Mouse (Mus musculus): ENCODE data around the gene Gm28308. TPM values are rescaled to one million over a fixed set of nuclear protein-coding genes. Genes with fewer than 3 reads are reported as not detected.
A peak's percentile ranks its signal among the peaks of the same experiment; 100 is the strongest.

The Gm28308 gene
- polyA plus RNA-seq (2015; fragmentation: Nextera tagmentation; extraction: Ambion mirVana) = not detected in 2 replicates

DNA sequence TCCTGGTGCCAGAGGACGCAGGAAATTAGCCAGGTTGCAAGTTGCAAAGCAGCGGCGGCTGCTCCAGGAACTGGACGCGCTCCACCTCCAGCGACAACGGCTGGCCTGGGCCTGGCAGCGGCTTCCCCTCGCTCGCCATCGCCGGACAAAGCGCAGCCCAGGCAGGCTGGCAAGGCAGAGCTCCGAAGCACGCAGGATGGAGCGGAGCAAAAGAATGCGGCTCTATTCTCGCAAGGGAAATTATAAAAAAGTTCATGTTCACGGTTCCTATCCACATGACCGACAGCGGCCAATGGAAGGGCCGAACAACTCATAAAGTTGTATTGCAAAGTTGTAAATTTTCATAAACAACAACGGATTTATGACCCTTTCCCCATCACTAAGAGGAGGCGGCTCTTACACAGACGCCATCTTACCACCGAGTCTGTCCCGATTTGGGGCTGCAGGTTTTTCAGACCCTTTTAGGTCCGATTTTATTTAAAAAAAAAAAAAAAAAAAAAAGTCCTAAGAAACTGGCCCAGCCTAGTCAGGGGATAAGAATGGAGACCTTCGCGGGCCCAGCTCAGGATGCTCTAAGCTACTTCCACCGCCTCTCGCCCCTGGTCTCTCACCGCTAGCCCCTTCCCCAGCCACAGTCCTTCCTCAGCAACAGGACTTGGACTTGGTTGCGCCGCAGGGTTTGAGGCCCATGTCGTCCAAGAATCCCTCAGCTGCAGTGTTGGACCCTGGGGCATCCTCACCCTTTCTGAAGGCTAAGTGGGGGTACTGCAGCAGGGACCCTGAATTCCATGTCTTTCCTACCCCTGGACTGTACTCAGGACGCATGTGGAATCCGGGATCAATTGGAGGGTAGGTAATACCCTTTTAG lies at the start of gene Gm28308, which contains the start of gene Hoxa3:
TSS of gene Gm28308 (minus strand) at position 221 of the 868 bp plus-strand sequence.
TSS of gene Hoxa3 (minus strand) at position 218 of the 868 bp plus-strand sequence.
- Histone ChIP-seq H3K9ac (no peak within 1 kb of the TSS), H3K36me3 (replicated peaks) (no peaks in the 10 kb centered on the region), H3K4me3 (replicated peaks) (peak within 1 kb of the TSS; percentile 37), H3K4me2 (peak within 1 kb of the TSS; percentile 46), H3K4me1 (replicated peaks) (peaks cover 17% of the 10 kb centered on the region; the same call in 1 of the 2 replicates), H3K27ac (replicated peaks) (no peak within 1 kb of the TSS), H3K27me3 (peaks cover 100% of the 10 kb centered on the region), H3K9me3 (replicated peaks) (no peaks in the 10 kb centered on the region)
- ATAC-seq (ENCODE audit: insufficient read depth) = no peak
- 4% methylated on average over 38 of the region's 38 CpGs for WGBS (ENCODE audit: insufficient replicate concordance)

DNA sequence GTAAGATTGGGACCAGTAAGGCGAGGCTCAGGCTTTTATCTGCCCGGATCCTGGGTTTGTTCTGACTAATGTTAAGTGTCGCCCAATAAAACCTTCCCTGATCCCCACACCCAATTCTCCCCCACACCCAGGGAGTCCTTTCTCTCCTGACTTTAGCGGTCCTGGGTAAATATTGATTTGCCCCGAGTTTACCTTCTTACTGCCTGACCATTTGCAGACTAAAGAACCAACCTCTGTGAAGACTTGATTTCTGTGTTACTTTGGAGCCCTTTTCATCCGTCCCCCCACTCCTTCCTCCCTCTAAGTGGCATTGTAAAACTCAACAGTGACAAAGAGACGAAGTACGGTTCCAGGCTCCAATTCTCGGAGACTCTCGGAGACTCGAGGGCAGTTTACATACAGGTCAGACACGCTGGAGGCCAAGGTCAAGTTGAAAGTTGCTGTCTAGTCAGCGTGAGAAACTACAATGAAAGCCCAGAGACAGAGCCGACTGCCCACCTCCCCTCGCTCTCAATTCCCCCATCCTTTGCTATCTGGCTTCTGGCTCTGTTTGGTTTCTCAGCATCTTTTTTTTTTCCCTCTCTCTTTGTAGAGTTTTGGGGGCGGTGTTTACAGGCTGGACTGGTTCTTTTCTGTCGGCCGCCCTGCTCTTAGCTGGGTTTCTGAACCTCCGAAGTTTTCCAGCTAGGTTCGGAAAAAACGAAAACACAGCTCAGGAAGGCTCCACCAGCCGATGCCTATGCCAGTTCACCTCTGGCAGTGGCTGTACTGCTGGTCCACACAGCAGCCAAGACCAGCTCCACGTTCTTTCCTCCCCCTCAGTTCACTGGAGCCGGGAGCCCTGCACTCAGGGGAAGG lies 49.6 kb upstream of the Gm28308 start:
- ATAC-seq (ENCODE audit: insufficient read depth) = no peak
- Histone ChIP-seq H3K27ac (replicated peaks) (no peak overlapping the region), H3K4me2 (no peak overlapping the region), H3K9me3 (replicated peaks) (no peaks in the 10 kb centered on the region), H3K36me3 (replicated peaks) (no peaks in the 10 kb centered on the region), H3K9ac (no peak overlapping the region), H3K27me3 (peaks cover 97% of the 10 kb centered on the region), H3K4me1 (replicated peaks) (peaks cover 5% of the 10 kb centered on the region; the same call in 1 of the 2 replicates), H3K4me3 (replicated peaks) (no peak overlapping the region)
- 1% methylated on average over 24 of the region's 24 CpGs for WGBS (ENCODE audit: insufficient replicate concordance)

DNA sequence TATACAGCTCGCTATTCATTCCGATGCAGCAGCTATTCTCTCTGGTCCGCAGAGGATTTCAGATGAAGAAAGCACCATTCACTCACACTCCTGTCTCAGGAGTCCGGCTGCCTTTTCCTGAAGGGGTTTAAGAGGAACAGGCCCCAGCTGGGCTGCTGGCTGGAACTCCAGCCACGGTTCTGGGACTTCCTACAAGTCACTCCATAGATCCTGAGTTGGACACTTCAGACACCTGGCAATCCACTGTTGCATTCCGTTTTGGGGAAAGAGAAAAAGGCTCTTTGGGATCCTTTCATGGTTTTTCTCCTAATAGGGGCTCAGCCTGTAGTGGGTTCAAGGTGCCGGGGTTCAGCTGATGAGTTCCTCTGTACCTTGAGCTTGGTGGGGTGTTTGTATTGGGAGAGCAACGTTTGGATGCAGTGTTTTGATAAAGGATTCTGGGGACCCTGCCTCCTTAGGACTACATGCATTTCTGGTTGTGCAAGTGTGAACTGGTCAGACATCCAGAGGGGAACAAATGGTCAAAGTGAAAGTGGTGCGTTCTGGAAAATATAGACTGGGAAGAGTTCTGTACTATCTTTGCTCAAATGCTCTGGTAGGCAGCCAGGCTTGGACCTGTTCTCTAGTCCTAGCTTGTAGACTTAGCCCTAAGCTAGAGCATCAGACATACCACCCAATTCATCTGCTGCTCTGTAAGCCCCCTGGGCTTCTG lies 48.8 kb upstream of the Gm28308 start:
- 4% methylated on average over 9 of the region's 9 CpGs for WGBS (ENCODE audit: insufficient replicate concordance)
- H3K27me3 ChIP-seq = peaks cover 98% of the 10 kb centered on the region
- ATAC-seq (ENCODE audit: insufficient read depth) = no peak

GRCm38 (mm10) chr6:52260654-52261575 lies 47.8 kb upstream of the Gm28308 start, which contains the start of gene Hoxa13:
Gene Hoxa13, minus strand, starts transcription at chr6:52260880.
- no peak for ATAC-seq (ENCODE audit: insufficient read depth)
- Histone ChIP-seq H3K36me3 (replicated peaks) (no peaks in the 10 kb centered on the region), H3K4me3 (replicated peaks) (peak within 1 kb of the TSS; percentile 45), H3K9ac (no peak within 1 kb of the TSS), H3K27ac (replicated peaks) (no peak within 1 kb of the TSS), H3K4me2 (peak within 1 kb of the TSS; percentile 62), H3K9me3 (replicated peaks) (no peaks in the 10 kb centered on the region), H3K27me3 (peaks cover 98% of the 10 kb centered on the region), H3K4me1 (replicated peaks) (peaks cover 5% of the 10 kb centered on the region; the same call in 1 of the 2 replicates)
- under 1% methylated on average over 59 of the region's 72 CpGs for WGBS (ENCODE audit: insufficient replicate concordance)

More for the DNA sequence above, 48.8 kb upstream of the Gm28308 start:
- Histone ChIP-seq H3K9me3 (replicated peaks) (no peaks in the 10 kb centered on the region), H3K4me3 (replicated peaks) (no peak overlapping the region), H3K36me3 (replicated peaks) (no peaks in the 10 kb centered on the region), H3K4me1 (replicated peaks) (peaks cover 5% of the 10 kb centered on the region; the same call in 1 of the 2 replicates), H3K4me2 (no peak overlapping the region), H3K27ac (replicated peaks) (no peak overlapping the region), H3K9ac (no peak overlapping the region)

- Histone ChIP-seq H3K27me3 (peaks cover 98% of the 10 kb centered on the region), H3K4me3 (replicated peaks) (0 out of 2 replicates have a peak overlapping the region, but pooled peaks have one; percentile 14), H3K4me1 (replicated peaks) (peaks cover 5% of the 10 kb centered on the region; the same call in 1 of the 2 replicates), H3K9ac (no peak overlapping the region), H3K4me2 (peak overlapping the region; percentile 62), H3K27ac (replicated peaks) (no peak overlapping the region), H3K9me3 (replicated peaks) (no peaks in the 10 kb centered on the region), H3K36me3 (replicated peaks) (no peaks in the 10 kb centered on the region)
- WGBS (ENCODE audit: insufficient replicate concordance) = 2% methylated on average over 36 of the region's 39 CpGs
- no peak for ATAC-seq (ENCODE audit: insufficient read depth)
Measured at GRCm38 (mm10) chr6:52259811-52260261, 46.7 kb upstream of the Gm28308 start.

GRCm38 (mm10) chr6:52259081-52259790 lies 46.1 kb upstream of the Gm28308 start:
- peaks cover 5% of the 10 kb centered on the region; the same call in 1 of the 2 replicates for H3K4me1 ChIP-seq (replicated peaks)
- H3K4me2 ChIP-seq = no peak overlapping the region
- no peaks in the 10 kb centered on the region for H3K36me3 ChIP-seq (replicated peaks)
- no peaks in the 10 kb centered on the region for H3K9me3 ChIP-seq (replicated peaks)
- H3K9ac ChIP-seq = no peak overlapping the region
- under 1% methylated on average over 24 of the region's 25 CpGs for WGBS (ENCODE audit: insufficient replicate concordance)
- H3K27me3 ChIP-seq = peaks cover 98% of the 10 kb centered on the region
- ATAC-seq (ENCODE audit: insufficient read depth) = no peak
- H3K27ac ChIP-seq (replicated peaks) = no peak overlapping the region
- no peak overlapping the region for H3K4me3 ChIP-seq (replicated peaks)

GRCm38 (mm10) chr6:52256956-52257355 lies 43.8 kb upstream of the Gm28308 start:
- H3K27ac ChIP-seq (replicated peaks) = no peak overlapping the region
- no peak overlapping the region for H3K4me2 ChIP-seq
- peaks cover 5% of the 10 kb centered on the region; the same call in 1 of the 2 replicates for H3K4me1 ChIP-seq (replicated peaks)
- H3K4me3 ChIP-seq (replicated peaks) = no peak overlapping the region
- peaks cover 98% of the 10 kb centered on the region for H3K27me3 ChIP-seq
- no peaks in the 10 kb centered on the region for H3K9me3 ChIP-seq (replicated peaks)
- no peak overlapping the region for H3K9ac ChIP-seq
- no peaks in the 10 kb centered on the region for H3K36me3 ChIP-seq (replicated peaks)
- ATAC-seq (ENCODE audit: insufficient read depth) = no peak
- under 1% methylated on average over 6 of the region's 6 CpGs for WGBS (ENCODE audit: insufficient replicate concordance)

GRCm38 (mm10) chr6:52253511-52254500 lies 40.7 kb upstream of the Gm28308 start:
- Histone ChIP-seq H3K4me3 (replicated peaks) (no peak overlapping the region), H3K4me2 (no peak overlapping the region), H3K36me3 (replicated peaks) (no peaks in the 10 kb centered on the region), H3K9me3 (replicated peaks) (no peaks in the 10 kb centered on the region), H3K27me3 (peaks cover 98% of the 10 kb centered on the region), H3K4me1 (replicated peaks) (no peaks in the 10 kb centered on the region), H3K9ac (no peak overlapping the region), H3K27ac (replicated peaks) (no peak overlapping the region)
- no peak for ATAC-seq (ENCODE audit: insufficient read depth)
- WGBS (ENCODE audit: insufficient replicate concordance) = 2% methylated on average over 59 of the region's 59 CpGs

Data from liver, embryonic 15.5 days (tissue).